Mouse (Mus musculus) CH12.LX (cell line): ENCODE measurements around the gene Tyk2.

ENCODE experiments used
- BHLHE40 ChIP-seq: IDR thresholded peaks from 2 replicates; pipeline ENCODE4 v1.6.1; 2011; ENCODE audit warnings: mild to moderate bottlenecking, low read depth, low read length, improper control_type of control experiment
- CTCF ChIP-seq, 2 experiments: IDR thresholded peaks in 1 of 2; conservative IDR thresholded peaks in 1 of 2; 2 replicates each; pipeline ENCODE4 v1.5.1; 2011 to 2012; ENCODE audit warnings: low read depth in 2 of 2, low read length in 2 of 2, improper control_type of control experiment in 1 of 2, inconsistent platforms in 1 of 2, mild to moderate bottlenecking in 1 of 2, moderate library complexity in 1 of 2
- E2F4 ChIP-seq: IDR thresholded peaks from 2 replicates; pipeline ENCODE4 v1.6.1; 2011; ENCODE audit warnings: low read depth, low read length, improper control_type of control experiment; ENCODE audit not compliant: insufficient replicate concordance
- EP300 ChIP-seq: IDR thresholded peaks from 2 replicates; pipeline ENCODE4 v1.6.1; 2011; ENCODE audit warnings: low read length, improper control_type of control experiment
- ETS1 ChIP-seq: conservative IDR thresholded peaks from 2 replicates; pipeline ENCODE4 v1.6.1; 2012; ENCODE audit warnings: low read depth, mild to moderate bottlenecking, inconsistent platforms, low read length, improper control_type of control experiment, moderate library complexity
- GABPA ChIP-seq: IDR thresholded peaks from 2 replicates; pipeline ENCODE4 v1.6.1; 2012; ENCODE audit warnings: low read depth, low read length, improper control_type of control experiment, inconsistent platforms; ENCODE audit not compliant: insufficient replicate concordance
- HCFC1 ChIP-seq: IDR thresholded peaks from 2 replicates; pipeline ENCODE4 v1.6.1; 2012; ENCODE audit warnings: low read depth, mild to moderate bottlenecking, inconsistent platforms, low read length, improper control_type of control experiment
- MAZ ChIP-seq: IDR thresholded peaks from 2 replicates; pipeline ENCODE4 v1.6.1; 2012; ENCODE audit warnings: low read depth, mild to moderate bottlenecking, inconsistent platforms, low read length, improper control_type of control experiment, moderate library complexity
- MYC ChIP-seq: IDR thresholded peaks from 2 replicates; pipeline ENCODE4 v1.6.1; 2011; ENCODE audit warnings: low read depth, mild to moderate bottlenecking, improper control_type of control experiment, low read length
- POLR2A ChIP-seq: IDR thresholded peaks from 2 replicates; pipeline ENCODE4 v1.6.1; 2011; ENCODE audit warnings: low read depth, mild to moderate bottlenecking, improper control_type of control experiment, low read length
- POLR2AphosphoS2 ChIP-seq: IDR thresholded peaks from 2 replicates; pipeline ENCODE4 v1.6.1; 2011; ENCODE audit warnings: low read depth, low read length, improper control_type of control experiment
- UBTF ChIP-seq: IDR thresholded peaks from 2 replicates; pipeline ENCODE4 v1.6.1; 2012; ENCODE audit warnings: low read depth, mild to moderate bottlenecking, inconsistent platforms, low read length, improper control_type of control experiment, moderate library complexity
- USF1 ChIP-seq: IDR thresholded peaks from 2 replicates; pipeline ENCODE4 v1.6.1; 2014; ENCODE audit warnings: low read depth, mild to moderate bottlenecking, inconsistent platforms, low read length, improper control_type of control experiment

DNA sequence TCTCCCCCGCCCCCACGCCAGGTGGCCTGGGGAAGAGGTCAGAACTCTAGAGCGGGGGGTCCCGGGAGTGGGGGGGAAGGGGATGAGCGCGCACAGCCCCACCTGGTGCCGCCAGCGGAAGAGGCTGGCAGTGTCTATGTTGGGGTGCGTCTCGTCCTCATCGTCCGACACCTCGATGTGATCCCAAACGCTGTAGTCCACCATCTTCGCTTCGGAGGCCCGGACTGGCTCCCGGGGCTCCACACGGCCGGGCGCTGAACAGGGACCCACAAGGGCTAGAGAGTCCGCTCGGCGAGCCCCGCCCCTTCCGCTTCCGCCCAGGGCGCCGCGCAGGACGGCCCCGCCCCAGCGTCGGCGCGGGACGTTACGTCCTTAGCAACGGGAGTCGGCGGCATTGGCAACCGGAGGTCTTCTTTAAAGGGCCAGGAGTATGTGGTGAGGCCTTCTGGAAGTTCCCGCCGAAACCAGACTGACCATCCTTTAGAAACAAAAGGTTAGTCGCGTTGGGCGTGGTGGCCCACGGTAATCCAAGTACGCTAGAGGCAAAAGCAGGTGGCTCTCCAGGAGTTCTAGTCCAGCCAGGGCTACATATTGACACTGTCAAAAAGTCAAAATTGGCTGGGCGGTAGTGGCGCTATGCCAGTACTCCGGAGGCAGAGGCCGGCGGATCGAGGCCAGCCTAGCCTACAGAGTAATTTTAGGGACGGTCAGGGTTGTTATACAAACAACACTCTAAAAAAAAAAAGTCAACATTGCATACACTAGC, 18.8 kb upstream of the Tyk2 start, which contains the start of gene Cdc37:
- no peak for TF ChIP-seq UBTF
- TF ChIP-seq MYC = no peak
- no peak for TF ChIP-seq EP300
- no peak for TF ChIP-seq BHLHE40
- peak; percentile 85 for TF ChIP-seq HCFC1
- TF ChIP-seq MAZ = peak; percentile 90
- TF ChIP-seq POLR2AphosphoS2 = no peak
- peak; percentile 3; the same call in 1 of the 2 replicates for TF ChIP-seq E2F4
- TF ChIP-seq POLR2A = peak; percentile 86
- TF ChIP-seq CTCF (conservative IDR thresholded peaks at IDR 0.05 in 1 of 2, IDR thresholded peaks at IDR 0.05 in 1 of 2; ENCODE audit: low read depth in 2 of 2, low read length in 2 of 2) = no peak
- TF ChIP-seq ETS1 = peak; percentile 25; the same call in 1 of the 2 replicates
- TF ChIP-seq USF1 = no peak
- TF ChIP-seq GABPA = no peak; the same call in 1 of the 2 replicates
